Mouse (Mus musculus) cerebellum, postnatal 36 days (tissue): Measurements from ENCODE around the gene Susd4.

Experiments
- DNase-seq, 2 experiments: peaks; one replicate each; pipeline ENCODE4 v3.0.0; 2021 to 2022; ENCODE audit warnings: mixed read lengths in 2 of 2

Susd4 gene

DNA sequence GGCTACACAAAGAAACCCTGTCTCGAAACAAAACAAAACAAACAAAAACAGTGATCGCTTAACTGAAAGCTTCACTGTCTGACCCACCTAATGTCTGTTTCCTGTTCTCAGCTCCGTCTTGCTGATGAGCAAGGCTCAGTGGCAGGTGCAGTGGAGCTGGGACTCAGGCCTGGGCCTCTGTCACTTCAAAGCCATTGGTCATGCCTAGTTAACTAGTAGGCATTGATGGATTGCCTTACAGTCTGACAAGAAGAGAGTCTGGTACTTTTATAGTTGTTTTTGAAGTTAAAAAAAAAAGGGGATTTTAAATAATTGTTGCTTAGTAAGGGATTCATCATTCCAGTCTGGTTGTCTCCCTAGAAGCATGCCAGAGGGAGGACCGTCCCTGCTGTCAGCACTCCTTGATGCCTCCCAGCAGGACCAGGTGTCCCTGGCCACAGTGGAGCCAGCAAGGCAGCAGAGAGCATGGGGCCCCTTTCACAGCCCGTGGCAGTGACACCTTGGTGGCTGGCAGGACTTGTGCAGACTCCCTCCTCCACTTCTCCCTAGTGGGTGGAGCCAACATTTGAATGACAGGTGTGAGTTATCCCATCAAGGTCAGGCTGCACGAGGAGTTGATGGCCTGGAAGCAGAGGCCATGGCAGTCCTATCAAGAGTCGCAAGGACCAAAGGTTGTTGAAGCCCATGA lies 98.2 kb downstream of the Susd4 start:
- peak; percentile 8 to 23 for DNase-seq

DNA sequence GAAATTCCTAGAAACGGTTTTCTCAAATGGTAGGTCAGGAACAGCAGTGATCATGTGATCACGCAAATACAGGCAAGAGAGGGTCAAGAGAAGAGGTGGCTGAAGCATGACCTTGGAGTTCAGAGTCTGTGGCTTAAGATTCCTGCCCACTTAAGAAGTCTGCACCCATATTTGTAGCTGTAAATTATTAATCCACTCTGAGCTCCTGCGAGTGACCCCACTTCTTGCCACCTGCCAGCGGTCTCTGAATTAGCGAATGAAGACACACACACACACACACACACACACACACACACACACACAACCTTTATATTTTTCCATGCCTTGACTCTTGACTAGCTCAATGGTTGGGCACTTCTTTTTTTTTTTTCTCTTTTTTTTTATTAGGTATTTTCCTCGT lies 99.7 kb downstream of the Susd4 start:
- DNase-seq, result no peak

DNA sequence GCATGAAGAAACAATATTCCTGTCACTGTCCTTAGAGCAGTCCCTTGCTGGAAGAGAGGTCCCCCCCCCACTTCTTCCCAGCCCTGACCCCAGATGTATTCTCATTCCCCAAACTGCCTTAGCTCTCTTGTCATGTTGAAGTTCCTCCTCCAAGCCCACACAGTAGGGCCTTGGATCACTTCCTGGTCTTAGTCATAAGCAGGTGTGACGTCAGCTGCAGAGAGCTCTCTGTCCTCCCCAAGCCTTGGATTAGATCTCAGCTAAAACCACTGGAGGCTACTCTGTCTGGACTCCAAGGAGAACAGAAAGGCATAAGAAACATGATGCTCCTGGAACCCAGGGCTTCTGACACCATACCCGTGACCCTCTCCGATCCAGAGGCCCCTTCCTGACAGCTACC lies 104.2 kb downstream of the Susd4 start:
- no peak for DNase-seq

DNA sequence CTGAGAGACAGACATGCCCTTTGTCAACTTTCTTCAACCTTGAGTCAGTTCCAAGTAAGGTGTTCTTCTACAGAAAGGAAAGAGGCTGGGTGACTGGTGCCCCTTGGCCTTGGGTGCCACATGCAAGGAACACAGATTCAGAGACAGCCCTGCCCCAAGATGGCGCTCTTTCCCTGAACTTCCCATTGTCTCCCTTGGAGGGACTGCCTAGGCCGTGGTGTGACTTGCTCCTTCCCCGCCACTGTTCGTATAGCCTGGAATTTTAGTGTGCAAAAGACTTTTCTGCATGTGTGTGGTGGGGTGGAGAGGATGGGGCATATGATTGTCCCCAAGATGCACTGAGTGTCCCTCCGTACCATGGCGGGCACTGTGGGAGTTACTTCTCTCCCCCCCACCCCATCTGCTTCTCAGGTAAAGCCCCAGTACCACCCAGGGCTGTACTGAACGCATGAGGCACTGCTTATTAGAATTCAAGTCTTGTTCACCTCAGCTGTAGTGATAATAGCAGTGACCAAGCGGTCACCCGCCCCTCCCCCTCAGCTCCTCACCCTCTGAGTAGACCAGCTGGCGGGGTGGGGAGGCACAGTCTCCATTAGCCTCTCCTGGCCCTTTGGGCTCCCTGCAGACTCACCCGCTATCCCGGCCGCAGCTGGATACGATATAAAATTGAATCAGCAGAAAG lies 104.9 kb downstream of the Susd4 start:
- DNase-seq, result peak in 1 of 2 experiments; percentile 6

DNA sequence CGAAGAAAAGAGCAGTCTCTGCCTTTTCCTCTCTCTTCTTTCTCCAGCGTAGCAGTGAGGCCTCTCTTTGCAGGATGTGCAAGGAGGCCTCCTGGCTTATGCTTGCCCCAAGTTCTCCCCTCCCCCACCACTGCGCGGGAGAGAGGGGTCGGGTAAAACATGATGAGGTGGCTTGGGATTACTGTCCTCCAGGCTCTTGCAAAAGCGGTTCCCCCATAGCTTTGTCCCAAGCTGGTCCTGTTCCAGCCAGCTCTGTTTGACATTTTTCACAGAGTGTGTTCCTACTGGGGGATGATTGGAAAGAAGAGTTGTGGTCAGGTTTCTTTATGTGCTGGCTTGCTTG lies 105.4 kb downstream of the Susd4 start:
- no peak for DNase-seq

DNA sequence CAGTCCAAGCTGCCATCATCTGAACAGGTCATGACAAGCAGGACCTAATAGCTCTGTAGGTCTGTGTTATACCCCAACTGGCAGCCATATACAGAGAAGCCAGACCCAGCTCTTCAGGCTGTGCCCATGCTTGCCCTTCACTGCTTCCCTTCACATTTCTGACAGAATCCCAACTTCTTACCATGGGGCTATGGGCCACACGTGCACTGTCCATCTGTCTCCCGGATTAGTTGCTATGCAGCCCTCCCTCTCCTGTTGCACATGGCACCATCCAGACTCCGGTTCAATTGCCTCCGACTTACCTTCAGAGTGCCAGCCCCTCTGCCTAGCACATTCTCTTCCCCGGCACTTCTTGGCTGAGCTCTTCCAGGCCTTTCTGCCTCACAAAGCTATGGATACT lies 114.5 kb downstream of the Susd4 start:
- DNase-seq, result no peak

DNA sequence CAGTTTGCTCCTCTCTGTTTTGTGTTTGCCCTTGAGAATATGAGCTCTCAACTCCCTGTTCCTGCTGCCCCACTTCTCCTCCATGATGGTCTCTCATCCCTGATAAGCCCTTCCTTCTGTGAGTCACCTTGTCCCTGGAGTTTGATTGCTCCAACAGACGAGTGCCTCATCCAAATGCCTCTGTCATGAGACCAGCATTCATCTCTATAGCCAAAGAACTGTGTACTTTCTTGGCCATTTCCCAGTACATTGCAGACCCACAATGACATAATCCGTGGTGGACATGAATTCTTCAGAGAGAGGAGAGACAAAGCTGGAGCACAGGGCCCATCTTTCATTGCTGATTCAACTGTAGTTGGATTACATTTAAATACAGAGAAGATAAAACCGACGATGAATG lies 115.1 kb downstream of the Susd4 start:
- no peak for DNase-seq

DNA sequence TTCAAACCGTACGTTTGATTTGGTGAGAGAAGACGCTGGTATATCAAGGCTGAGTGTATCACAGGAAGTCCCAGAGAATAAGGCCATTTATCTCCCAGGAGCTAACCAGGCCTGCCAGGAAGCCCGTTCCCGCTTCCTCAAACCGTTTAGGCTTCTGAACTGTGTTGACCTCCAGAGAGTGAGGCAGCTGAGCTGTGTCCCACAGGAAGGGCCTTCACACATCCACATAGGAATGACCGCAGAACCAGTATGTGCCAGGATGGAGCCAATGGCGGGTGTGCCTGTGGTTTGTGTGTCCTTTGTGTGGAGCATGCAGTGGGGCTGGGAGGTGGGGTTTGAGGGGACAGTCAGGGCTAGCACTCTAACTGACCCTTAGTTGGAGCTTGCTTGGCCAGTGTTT lies 117.6 kb downstream of the Susd4 start:
- no peak for DNase-seq

DNA sequence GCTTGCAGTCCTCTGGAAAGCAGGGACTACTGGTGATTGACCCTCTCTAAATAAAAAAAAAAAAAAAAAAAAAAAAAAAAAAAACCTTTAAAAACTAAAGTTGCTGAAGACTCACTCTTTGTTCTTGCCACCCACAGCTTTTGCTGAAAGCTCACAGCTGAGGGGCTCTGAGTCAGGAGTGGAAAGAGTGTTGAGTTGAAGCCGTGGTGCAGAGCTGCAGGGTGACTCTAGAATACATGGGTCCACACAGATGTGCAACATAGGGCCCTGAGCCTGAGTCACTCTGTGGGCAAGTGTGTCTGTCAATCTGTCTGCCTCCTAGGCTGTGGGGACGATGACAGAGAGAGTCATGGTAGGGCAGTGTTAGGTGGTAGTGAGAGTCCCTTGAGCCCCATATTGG lies 119.0 kb downstream of the Susd4 start:
- DNase-seq, result no peak

DNA sequence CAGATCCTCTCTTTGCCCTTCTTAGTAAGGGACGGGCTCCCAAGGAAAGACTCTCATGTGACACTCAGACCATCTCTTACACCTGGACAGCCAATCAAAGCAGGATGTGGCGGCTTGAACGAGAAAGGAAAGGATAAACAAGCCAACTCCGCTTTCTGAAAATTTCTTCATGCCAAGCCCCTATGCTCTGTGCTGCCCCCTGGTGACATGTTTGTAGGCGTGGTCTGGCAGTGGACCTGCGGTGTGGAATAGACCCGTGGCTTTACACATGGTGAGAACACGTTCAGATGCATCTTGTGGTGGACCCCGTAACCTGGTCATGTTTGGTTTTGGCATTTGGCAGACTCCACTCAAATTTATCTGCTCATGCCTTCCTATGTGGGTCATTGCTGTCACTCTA lies 132.0 kb downstream of the Susd4 start:
- peak; percentile 28 to 45 for DNase-seq

DNA sequence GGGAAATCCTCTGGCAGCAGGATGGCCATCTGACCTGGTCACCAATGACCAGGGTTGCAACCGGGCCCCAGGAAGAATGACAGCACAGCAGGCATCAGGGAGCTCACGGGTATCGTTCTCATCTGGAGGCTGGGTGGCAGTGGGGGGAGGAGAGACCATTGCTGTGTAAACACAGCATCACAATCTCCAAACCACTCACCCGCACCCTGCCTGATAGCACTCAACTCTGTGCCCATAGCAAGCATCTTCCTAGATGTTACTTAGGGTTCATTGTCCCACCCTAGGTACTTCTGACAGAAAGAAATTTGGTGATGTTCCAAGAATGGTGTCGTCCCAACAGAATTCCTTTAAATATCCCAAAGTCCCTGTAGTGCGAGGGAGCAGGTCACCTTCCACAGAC lies 133.4 kb downstream of the Susd4 start:
- DNase-seq, result no peak

DNA sequence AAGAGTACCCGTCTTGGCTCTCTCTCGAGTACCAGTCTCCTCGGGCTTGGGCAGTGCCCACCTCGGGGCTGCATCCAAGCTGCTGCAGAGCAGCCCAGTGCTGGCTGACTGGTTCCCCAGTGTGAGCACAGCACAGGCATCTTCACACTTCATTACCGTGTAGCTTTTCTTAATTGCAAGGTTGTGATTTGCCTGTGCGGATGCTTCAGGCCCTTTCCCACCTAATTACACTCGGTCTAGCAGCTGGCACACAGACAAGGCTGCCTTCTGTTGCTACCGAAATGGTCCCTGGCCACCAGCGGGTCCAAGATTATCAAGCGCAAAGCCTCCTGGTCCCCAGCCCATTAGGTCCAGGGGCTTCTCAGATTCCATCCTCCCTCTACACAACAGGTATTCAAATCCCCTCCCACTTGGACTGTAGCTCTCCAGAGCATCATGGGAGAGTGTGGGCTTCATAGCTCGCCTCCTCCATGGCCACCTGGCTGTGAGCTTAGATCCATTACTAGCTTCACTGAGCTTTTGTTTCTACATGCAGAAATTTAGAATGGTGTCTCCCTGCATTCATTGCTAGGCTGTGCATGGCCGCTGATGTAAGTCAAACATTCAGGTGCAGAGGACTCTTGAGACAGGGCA lies 134.0 kb downstream of the Susd4 start:
- DNase-seq, result peak; percentile 42 to 46

DNA sequence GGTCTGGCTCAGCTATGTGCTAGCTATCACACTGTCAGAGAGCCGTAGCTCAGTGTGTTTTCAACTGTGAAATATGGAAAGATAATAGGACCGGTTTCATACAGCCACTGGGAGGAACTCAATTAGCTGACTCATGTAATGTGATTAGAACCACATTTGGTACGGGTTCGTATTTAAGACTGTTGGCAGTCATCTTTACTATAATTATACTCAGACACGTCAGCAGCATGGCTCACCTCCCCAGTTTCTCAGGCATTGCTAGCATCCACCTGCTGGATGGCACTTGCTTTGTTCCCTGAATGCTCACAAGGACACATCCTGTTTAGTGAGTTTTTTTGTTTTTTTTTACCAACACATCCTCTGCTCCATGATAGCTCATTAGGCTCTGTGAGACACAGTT lies 138.4 kb downstream of the Susd4 start:
- no peak for DNase-seq

DNA sequence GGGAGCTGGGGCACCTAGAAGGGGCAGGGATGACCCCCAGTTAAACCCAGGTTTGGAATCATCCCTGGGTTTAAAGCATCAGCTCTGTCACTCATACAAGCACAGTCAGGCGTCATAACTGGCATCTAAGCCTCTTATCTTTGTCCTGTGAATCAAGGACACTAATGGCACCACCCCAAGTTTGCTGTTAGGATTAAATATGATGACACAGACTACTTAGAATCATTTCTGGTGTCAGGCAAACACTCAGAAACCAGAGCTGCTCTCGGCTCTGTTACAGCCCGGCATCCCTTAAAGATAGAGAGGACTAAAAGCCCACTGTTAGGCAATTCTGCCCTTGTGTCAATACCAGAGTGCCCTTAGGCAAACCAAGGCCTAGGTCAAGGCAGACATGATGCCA lies 139.2 kb downstream of the Susd4 start:
- DNase-seq, result no peak

DNA sequence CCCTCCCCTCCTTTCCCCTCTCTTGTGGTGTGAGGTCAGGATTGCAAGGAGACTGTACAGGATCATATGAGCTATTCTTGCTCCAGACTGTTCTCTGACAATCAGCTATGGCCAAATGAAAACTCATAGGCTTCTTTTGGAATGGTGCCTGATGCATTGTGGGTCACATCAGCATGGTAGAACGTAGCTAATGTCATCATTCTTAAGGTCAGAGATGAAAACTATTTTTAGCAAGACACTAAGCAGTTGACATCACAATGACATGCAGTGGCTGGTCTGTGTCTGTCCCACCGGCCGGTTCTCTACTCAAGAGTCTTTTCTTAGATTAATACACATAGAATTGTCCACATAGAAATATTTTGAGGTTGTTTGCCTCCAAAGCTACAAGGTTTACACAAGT lies 142.0 kb downstream of the Susd4 start:
- DNase-seq, result no peak

DNA sequence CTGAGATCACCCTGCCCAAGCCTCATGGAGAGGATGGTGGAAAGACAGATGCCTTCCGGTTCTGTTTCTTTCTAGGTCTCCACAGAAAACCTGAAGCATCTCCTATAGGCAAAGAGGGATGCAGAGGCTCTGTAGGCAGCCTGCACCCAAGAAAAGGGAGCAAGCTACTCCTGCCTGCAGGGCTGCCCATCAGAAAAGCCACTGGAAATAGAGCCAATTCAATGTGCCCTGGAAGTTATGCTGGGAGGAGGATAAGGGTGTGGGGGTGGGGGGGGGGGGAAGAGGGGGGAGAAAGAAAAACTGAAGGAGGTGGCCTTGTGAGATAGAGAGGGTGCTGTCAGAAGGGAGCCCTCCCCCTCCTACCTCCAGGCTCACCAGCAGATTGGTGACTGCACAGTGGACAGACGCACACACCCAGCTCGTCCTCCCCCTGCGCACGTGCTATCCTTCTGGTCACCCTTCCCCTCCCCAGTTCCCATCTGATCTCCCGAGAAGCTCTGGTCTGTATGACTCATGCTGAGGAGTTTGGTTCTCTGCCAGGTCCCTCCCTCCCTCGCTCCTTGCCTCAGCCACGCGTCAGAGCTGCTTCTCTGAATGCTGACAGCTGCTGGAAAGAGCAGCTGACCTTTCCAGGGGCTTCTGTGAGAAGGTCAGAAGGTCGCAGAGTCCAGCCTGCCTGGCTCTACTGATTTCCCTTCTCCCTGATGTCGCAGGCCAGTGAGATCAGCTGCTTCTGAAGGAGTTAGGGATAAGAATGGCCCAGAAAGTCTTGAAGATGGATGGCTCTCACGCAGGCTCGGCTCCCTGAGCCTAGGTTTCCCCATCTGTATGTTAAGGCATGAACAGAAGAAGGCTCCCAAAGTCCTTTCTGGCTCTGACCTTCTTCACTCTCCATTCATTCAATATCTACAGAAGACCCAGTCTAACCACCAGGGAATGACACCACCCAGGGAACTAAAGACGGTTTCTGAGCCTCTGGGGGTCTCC lies 144.7 kb downstream of the Susd4 start:
- peak; percentile 50 to 53 for DNase-seq

DNA sequence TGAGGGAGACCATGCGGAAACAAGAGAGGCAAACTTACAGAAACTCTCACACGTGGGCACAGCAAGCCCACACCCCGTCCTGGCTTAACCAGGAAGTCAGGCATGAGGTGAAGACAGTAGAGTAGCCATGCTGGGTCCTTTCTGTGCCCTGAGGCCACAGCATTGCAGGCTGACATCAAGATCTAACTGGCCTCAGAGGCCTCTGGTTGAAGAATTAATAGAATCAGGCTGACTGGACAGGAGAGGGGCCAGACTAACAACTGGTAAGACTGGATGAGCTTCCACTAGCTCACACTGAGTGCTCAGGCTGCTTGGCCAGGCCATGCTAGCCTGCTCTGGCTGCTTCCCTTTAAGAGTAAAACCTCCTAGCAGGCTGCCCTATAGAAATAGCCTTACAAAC lies 145.4 kb downstream of the Susd4 start:
- DNase-seq, result no peak

DNA sequence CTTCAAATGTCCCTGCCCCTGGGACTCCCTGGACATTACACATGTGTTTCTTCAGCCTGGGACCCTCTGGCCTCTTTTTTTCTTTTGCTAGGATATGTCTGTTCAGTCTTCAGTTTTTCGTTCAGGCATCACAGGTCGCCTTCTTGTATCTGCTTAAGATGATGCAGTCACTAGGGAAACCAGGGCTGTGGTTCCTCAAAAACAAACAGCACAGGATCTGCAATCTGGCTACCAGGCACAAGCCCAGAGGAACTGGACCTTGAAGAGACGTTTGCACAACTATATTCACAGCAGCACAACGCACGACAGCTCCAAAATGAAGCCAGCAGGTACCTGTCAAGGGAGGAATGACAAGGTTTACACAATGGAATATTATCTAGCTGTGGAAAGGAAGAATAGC lies 145.9 kb downstream of the Susd4 start:
- DNase-seq, result no peak

DNA sequence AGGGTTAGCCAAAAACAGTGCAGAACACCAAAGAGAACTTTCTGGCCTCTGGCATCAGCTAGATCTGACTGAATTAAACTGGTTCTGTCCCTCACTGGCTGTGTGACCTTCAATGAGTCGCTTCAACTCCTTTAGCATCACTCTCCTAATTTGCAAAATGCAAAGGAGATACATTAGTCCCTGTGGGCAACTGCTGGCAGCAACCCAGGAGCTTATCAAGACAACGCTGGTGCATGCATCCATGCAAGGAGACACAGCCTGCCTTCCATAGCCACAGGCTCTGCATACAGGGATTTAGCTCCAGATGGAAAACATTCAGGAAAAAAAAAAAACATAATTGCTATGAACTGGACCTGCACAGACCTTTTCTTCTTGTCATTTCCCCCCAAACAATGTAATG lies 148.9 kb downstream of the Susd4 start:
- DNase-seq, result no peak

DNA sequence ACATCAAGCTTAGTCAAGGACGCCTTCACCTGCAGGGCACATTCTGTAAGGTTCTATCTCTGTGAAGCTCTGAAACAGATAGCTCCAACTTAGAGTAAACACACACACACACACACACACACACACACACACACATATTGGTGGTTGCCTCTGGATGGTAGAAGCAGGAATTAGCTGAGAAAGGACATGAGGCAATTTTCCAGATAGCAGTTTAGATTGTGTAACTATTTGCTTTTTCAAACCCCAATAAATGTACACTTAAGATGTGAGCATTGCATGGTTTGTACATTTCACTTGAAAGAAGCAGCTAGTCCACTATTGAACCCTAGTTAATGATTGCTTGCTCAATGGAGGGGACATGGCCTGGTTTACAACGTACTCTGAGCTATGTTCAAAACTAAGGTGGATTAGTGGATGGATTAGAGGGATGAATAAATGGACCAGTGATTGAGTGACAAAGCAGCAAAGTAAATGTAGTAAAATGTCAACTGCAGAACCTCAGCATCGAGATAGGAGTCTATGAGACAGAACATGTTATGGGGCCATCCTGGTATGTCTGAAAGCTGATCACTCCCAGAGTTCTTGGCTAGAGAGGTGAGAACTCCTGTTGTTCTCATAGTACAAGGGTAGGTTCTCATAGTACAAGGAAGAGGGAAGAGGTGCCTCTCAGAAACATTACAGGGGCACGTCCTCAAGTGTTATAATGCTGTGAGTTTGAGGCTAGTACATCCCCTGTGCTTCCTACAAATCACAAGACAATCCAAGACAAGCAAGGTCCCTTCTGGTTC lies 150.7 kb downstream of the Susd4 start:
- no peak for DNase-seq

DNA sequence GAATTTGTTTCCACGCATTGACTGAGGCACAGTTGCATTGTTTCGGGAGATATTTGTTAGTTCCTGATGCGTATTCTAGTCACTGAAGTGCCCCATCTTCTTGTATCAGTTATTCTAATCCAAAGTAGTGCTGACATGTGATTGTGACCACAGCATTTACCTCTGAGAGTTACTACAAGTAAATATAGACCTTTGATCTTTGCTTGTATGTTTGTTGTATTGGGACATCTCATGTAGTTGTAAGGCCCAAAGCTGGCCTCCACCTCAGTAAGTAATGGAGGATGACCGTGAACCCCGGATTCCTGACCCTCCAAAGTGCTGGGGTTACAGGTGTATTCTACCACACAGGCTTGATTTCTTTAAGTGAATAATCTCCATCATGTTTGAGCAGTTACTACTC lies 152.5 kb downstream of the Susd4 start:
- DNase-seq, result no peak

DNA sequence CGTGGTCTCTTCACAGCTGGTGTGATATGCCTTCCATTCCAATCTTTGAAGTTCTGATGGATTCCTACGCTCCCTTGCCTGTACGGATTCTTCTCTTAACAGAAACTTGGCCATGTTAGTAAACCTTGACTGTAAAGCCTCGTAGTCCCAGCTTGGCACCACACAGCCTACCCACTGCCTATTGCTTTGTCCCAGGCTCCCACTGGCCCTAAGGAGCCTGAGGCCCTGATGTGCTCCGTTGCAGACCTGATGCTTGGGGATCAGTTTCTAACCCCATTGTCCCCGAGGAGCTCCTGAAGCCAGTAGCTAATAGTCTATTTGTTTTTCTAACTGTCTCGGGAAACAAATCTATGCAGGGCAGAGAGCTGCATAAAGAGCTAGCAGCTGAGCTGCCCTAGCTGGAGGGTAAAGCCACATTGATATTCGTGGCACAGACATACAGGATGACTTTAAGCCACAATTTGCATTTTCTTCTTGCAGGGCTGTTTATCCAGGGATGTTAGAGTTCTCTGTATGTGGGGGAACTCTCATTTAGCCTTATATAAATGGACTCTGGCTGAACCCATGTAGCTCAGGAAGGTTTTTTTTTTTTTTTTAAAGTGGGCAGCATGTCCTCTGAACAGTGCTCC lies 155.2 kb downstream of the Susd4 start:
- no peak for DNase-seq
